Mouse (Mus musculus) limb, embryonic 14.5 days (tissue): ENCODE data around the gene Babam2. TPM values are rescaled to one million over a fixed set of nuclear protein-coding genes. Genes with fewer than 3 reads are reported as not detected.

ENCODE experiments used
- ATAC-seq: fragments of 200-750 bp; cut with Nextera tagmentation; 2 replicates; pipeline ENCODE4 v1.8.0; 2017; ENCODE audit warnings: low read depth, moderate number of reproducible peaks, moderate TSS enrichment; ENCODE audit not compliant: low FRiP score
- DNase-seq: peaks from one replicate; pipeline ENCODE4 v3.0.0-alpha.2; 2015; ENCODE audit warnings: low spot score
- H3K27ac ChIP-seq: fragments of 300-500 bp; sonication (generic); replicated peaks from 2 replicates; pipeline ENCODE4 v1.5.1; 2014; ENCODE audit warnings: low read depth, mild to moderate bottlenecking, low read length, moderate library complexity, mixed read lengths
- H3K27me3 ChIP-seq: fragments of 300-500 bp; sonication (generic); 2 replicates; pipeline ENCODE4 v1.6.1; 2014; ENCODE audit warnings: low read length, mixed read lengths; ENCODE audit not compliant: control insufficient read depth, insufficient read depth
- H3K36me3 ChIP-seq: fragments of 300-500 bp; sonication (generic); 2 replicates; pipeline ENCODE4 v1.6.1; 2014; ENCODE audit warnings: mild to moderate bottlenecking, low read length, moderate library complexity, mixed read lengths; ENCODE audit not compliant: control insufficient read depth, insufficient read depth
- H3K4me1 ChIP-seq: fragments of 300-500 bp; sonication (generic); 2 replicates; pipeline ENCODE4 v1.6.1; 2014; ENCODE audit warnings: antibody characterized with exemption, low read length, mixed read lengths; ENCODE audit not compliant: control insufficient read depth, insufficient read depth
- H3K4me2 ChIP-seq: fragments of 300-500 bp; sonication (generic); replicated peaks from 2 replicates; pipeline ENCODE4 v1.6.1; 2014; ENCODE audit warnings: low read depth, mild to moderate bottlenecking, low read length, moderate library complexity; ENCODE audit not compliant: severe bottlenecking
- H3K4me3 ChIP-seq: fragments of 300-500 bp; sonication (generic); replicated peaks from 2 replicates; pipeline ENCODE4 v1.5.1; 2014; ENCODE audit warnings: low read length
- H3K9ac ChIP-seq: fragments of 300-500 bp; sonication (generic); 2 replicates; pipeline ENCODE4 v1.6.1; 2014; ENCODE audit warnings: mild to moderate bottlenecking, low read depth, low read length, moderate library complexity; ENCODE audit not compliant: severe bottlenecking
- H3K9me3 ChIP-seq: fragments of 300-500 bp; sonication (generic); 2 replicates; pipeline ENCODE4 v1.6.1; 2016; ENCODE audit warnings: low read length; ENCODE audit not compliant: control insufficient read depth
- POLR2A ChIP-seq: fragments of 200-500 bp; IDR thresholded peaks from 2 replicates; pipeline ENCODE4 v1.8.0; 2012; ENCODE audit warnings: inconsistent platforms, mild to moderate bottlenecking, moderate library complexity, borderline replicate concordance; ENCODE audit not compliant: insufficient read depth, insufficient read length; ENCODE audit errors: extremely low read depth
- WGBS: fragments of 180-500 bp; shearing (Covaris S2); extraction: QIAGEN DNeasy Blood & Tissue Kit; methylation state at CpG from one replicate; pipeline ENCODE4 v1.1.7; 2014; 5-methylcytosine and 5-hydroxymethylcytosine counted together
- polyA plus RNA-seq, 2 experiments: library from polyadenylated mRNA; depleted of rRNA in 1 of 2; stranded (reverse) in 1 of 2; unstranded in 1 of 2; fragments of >200 nt; fragmentation: Nextera tagmentation in 1 of 2; extraction: Ambion mirVana in 1 of 2; gene quantifications; 2 replicates each; pipeline versions ENCODE4 v1.2.1 to v1.2.3; 2012 to 2014

Babam2 gene
- polyA plus RNA-seq, 2 experiments = 23.4 to 35.8 TPM

DNA sequence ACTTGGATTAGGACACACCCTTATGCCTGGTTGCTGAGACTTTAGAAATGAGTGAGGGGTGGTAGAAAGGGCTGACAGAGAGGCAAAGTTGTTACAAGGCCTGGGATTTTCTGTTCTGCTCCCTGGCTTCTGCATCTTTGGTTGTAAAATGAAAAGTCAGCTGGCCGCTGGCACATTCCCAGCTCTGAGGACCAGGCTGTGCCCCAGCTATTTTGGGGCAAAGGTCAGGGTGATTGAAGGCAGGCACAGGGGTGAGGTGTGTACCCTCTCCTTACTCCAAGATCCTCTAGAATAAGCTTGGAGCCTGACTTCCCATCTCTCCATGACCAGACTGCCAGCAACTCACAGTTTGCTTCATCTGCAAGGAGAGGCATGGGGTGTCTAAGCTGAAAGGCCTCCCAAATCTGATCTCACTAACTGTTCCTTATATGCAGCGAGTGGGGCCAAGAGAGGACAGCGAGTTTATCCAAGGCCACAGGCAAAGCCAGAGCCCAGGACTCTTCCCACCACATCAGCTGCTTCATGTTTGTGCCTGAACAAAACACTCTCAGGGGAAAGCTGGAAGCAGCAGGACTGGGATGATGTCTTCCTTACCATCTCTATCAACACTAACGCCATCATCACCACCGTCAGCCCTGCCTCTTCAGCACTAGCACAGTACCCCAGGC lies 409.1 kb downstream of the Babam2 start:
- no peak overlapping the region for H3K27ac ChIP-seq
- no peak for ATAC-seq
- TF ChIP-seq POLR2A = no peak
- no peaks in the 10 kb centered on the region for H3K9me3 ChIP-seq
- no peak overlapping the region for H3K4me2 ChIP-seq
- no peak overlapping the region for H3K9ac ChIP-seq
- no peaks in the 10 kb centered on the region for H3K36me3 ChIP-seq
- WGBS = 79% methylated on average over 5 of the region's 5 CpGs
- H3K4me1 ChIP-seq = peaks cover 12% of the 10 kb centered on the region
- no peaks in the 10 kb centered on the region for H3K27me3 ChIP-seq
- H3K4me3 ChIP-seq = no peak overlapping the region
- DNase-seq = no peak

DNA sequence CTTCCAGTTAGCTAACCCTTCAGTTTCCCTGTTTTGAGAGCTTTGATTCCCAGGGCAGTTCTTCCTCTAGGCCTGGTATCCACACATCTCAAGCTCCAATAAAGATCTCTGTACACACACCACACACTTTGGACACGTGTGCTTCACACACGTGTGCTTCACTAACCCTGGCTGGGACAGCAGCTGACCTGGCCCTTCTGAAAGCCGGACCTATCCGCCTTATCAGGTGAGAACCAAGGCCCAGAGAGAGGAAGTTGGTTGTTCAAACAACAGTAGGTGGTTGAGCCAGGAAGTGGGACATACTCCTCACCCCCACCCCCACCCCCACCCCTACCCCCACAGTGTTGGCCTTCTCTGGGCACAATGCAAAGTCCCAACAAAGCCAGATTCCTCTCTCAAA lies 413.2 kb downstream of the Babam2 start:
- Histone ChIP-seq H3K27me3 (no peaks in the 10 kb centered on the region), H3K9ac (no peak overlapping the region), H3K36me3 (no peaks in the 10 kb centered on the region), H3K9me3 (no peaks in the 10 kb centered on the region), H3K27ac (no peak overlapping the region), H3K4me1 (no peaks in the 10 kb centered on the region), H3K4me3 (no peak overlapping the region), H3K4me2 (no peak overlapping the region)
- 85% methylated on average over 4 of the region's 4 CpGs for WGBS
- no peak for TF ChIP-seq POLR2A
- ATAC-seq (no peak), DNase-seq (no peak)

DNA sequence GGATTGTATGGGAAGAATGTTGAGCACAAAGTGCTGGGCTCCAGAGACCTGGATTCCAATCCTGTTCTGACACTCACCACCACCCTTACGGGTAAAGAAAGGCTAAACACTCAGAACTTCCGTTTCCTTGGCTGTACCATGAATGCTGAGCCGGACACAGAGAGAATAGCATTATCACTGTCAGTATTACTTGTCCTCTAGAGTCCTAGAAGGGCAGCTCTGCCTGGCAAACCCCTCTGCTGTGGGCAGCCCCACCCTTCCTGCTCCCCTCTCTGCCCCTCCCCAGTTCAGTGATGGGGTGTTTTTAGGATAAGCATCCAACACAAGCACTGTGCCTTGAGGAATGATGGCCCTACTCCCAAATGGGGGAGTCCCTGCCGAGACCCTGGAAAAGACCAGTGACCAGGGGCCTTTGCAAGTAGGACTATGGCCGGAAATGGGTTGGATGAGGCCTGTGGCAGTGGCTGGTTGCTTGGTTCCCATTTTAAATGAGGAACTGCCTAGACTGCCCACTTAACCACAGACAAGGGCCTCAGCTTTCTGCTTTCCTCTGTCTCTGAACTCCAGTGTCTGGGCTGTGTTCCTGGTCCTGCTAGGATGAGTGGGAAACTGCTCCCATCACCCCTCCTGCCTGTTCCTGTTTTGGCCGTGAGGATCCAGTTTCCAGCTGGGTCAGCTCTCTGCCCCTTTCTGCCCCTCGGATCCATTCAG lies 414.9 kb downstream of the Babam2 start:
- no peak for ATAC-seq
- no peak overlapping the region for H3K27ac ChIP-seq
- no peak for TF ChIP-seq POLR2A
- 81% methylated on average over 7 of the region's 7 CpGs for WGBS
- no peaks in the 10 kb centered on the region for H3K27me3 ChIP-seq
- H3K4me3 ChIP-seq = no peak overlapping the region
- no peak overlapping the region for H3K9ac ChIP-seq
- no peak for DNase-seq
- no peak overlapping the region for H3K4me2 ChIP-seq
- H3K9me3 ChIP-seq = no peaks in the 10 kb centered on the region
- H3K36me3 ChIP-seq = no peaks in the 10 kb centered on the region
- H3K4me1 ChIP-seq = no peaks in the 10 kb centered on the region

DNA sequence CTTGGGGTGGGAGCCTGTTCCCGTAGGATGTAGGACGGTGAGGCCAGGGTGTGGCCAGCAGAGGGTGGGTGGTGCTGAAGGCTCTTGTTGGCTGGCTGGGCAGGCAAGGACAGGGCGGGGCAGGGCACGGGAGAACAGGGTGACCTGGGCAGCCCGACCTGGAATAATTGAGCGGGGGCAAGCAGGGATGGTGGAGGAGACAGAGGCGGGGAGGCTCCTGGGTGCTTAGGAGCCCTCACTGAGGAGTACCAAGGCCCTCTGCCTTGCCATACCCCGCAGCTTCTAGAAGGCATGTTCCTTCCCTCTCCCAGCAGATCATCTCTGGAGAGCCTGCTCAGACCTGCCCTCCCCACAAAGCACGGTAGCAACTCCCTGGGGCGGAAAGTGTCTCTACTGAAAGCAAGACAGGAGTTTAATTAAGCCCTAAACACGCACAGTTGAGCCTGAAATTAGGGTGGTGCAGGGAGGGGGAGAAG lies 423.5 kb downstream of the Babam2 start:
- Histone ChIP-seq H3K4me3 (no peak overlapping the region), H3K9ac (no peak overlapping the region)

DNA sequence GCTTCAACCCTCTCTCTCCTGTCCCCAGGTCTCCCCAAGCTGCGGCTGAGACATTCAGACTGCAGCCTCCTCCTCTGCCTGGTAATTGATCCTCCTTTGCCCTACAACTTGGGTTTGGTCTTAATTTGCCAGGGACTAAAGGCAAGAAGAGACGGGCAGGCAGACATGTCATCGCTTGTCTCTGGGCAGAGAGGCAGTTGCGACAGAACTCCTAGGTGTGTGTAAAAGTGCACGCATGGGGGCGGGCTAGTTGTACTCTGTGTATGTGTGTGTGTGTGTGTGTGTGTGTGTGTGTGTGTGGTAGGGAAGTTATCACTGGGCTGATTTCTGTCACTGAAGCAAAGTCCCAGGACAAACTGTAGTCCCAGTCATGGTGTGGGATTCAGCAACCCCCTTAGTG lies 424.5 kb downstream of the Babam2 start:
- H3K9ac ChIP-seq = no peak overlapping the region
- no peak overlapping the region for H3K4me3 ChIP-seq
- TF ChIP-seq POLR2A = no peak
- H3K36me3 ChIP-seq = no peaks in the 10 kb centered on the region
- no peak overlapping the region for H3K27ac ChIP-seq
- H3K4me1 ChIP-seq = no peaks in the 10 kb centered on the region; the same call in 1 of the 2 replicates
- H3K4me2 ChIP-seq = no peak overlapping the region
- no peaks in the 10 kb centered on the region for H3K9me3 ChIP-seq
- 57% methylated on average over 6 of the region's 6 CpGs for WGBS
- H3K27me3 ChIP-seq = no peaks in the 10 kb centered on the region
- no peak for DNase-seq
- ATAC-seq = no peak

More for the DNA sequence above, 423.5 kb downstream of the Babam2 start:
- no peak overlapping the region for H3K27ac ChIP-seq
- 33% methylated on average over 9 of the region's 11 CpGs for WGBS
- no peak for ATAC-seq
- no peaks in the 10 kb centered on the region for H3K9me3 ChIP-seq
- DNase-seq = peak; percentile 44
- no peaks in the 10 kb centered on the region for H3K27me3 ChIP-seq
- H3K4me1 ChIP-seq = no peaks in the 10 kb centered on the region; the same call in 1 of the 2 replicates
- no peak for TF ChIP-seq POLR2A
- H3K4me2 ChIP-seq = no peak overlapping the region
- H3K36me3 ChIP-seq = no peaks in the 10 kb centered on the region
